Mouse (Mus musculus) neural tube, embryonic 14.5 days (tissue): ENCODE measurements around the gene Trmo. TPM values are rescaled to one million over a fixed set of nuclear protein-coding genes. Genes with fewer than 3 reads are reported as not detected.
A peak's percentile ranks its signal among the peaks of the same experiment; 100 is the strongest.

Experiments
- ATAC-seq: fragments of 200-750 bp; cut with Nextera tagmentation; 2 replicates; pipeline ENCODE4 v1.8.0; 2017; ENCODE audit warnings: low read depth, mild to moderate bottlenecking, moderate TSS enrichment, moderate library complexity
- H3K27ac ChIP-seq: fragments of 300-500 bp; sonication (generic); 2 replicates; pipeline ENCODE4 v1.5.1; 2014; ENCODE audit warnings: low read depth, mild to moderate bottlenecking, control low read depth, low read length, moderate library complexity, mixed read lengths
- H3K27me3 ChIP-seq: fragments of 300-500 bp; sonication (generic); 2 replicates; pipeline ENCODE4 v1.6.1; 2014; ENCODE audit warnings: low read length; ENCODE audit not compliant: control insufficient read depth, insufficient read depth
- H3K36me3 ChIP-seq: fragments of 300-500 bp; sonication (generic); 2 replicates; pipeline ENCODE4 v1.6.1; 2014; ENCODE audit warnings: low read length, mixed read lengths; ENCODE audit not compliant: control insufficient read depth, insufficient read depth
- H3K4me1 ChIP-seq: fragments of 300-500 bp; sonication (generic); 2 replicates; pipeline ENCODE4 v1.6.1; 2014; ENCODE audit warnings: low read length; ENCODE audit not compliant: control insufficient read depth, insufficient read depth
- H3K4me2 ChIP-seq: fragments of 300-500 bp; sonication (generic); 2 replicates; pipeline ENCODE4 v1.6.1; 2014; ENCODE audit warnings: mild to moderate bottlenecking, low read depth, low read length, control low read depth
- H3K4me3 ChIP-seq: fragments of 300-500 bp; sonication (generic); 2 replicates; pipeline ENCODE4 v1.5.1; 2014; ENCODE audit warnings: low read depth, low read length, control low read depth, mixed read lengths
- H3K9ac ChIP-seq: fragments of 300-500 bp; sonication (generic); replicated peaks from 2 replicates; pipeline ENCODE4 v1.6.1; 2014; ENCODE audit warnings: low read depth, mild to moderate bottlenecking, control low read depth, low read length, mixed read lengths
- H3K9me3 ChIP-seq: fragments of 300-500 bp; sonication (generic); 2 replicates; pipeline ENCODE4 v1.6.1; 2016; ENCODE audit warnings: low read length; ENCODE audit not compliant: control insufficient read depth
- WGBS: fragments of 180-500 bp; shearing (Covaris S2); extraction: QIAGEN DNeasy Blood & Tissue Kit; methylation state at CpG from one replicate; pipeline ENCODE4 v1.1.7; 2014; 5-methylcytosine and 5-hydroxymethylcytosine counted together
- polyA plus RNA-seq: library from polyadenylated mRNA; unstranded; fragments of >200 nt; fragmentation: Nextera tagmentation; extraction: Ambion mirVana; gene quantifications from 2 replicates; pipeline ENCODE4 v1.2.1, GENCODE M21; 2014

The Trmo gene
- polyA plus RNA-seq, 1 experiment from 2014 or later = 9.7 TPM

GRCm38 (mm10) chr4:46388556-46388955, 681 bp downstream of the Trmo start:
- H3K27ac ChIP-seq = peak overlapping the region; percentile 85; the same call in 1 of the 2 replicates
- H3K27me3 ChIP-seq = no peaks in the 10 kb centered on the region
- no peaks in the 10 kb centered on the region for H3K9me3 ChIP-seq
- WGBS = 37% methylated on average over 5 of the region's 5 CpGs
- no peak overlapping the region for H3K9ac ChIP-seq
- H3K4me1 ChIP-seq = no peaks in the 10 kb centered on the region
- peaks cover 3% of the 10 kb centered on the region; the same call in 1 of the 2 replicates for H3K36me3 ChIP-seq
- ATAC-seq = no peak
- H3K4me2 ChIP-seq = peak overlapping the region; percentile 55
- H3K4me3 ChIP-seq = peak overlapping the region; percentile 49

GRCm38 (mm10) chr4:46374869-46375368, 14.3 kb downstream of the Trmo start:
- 0 out of 2 replicates have a peak overlapping the region, but pooled peaks have one; percentile 14 for H3K4me3 ChIP-seq
- peak overlapping the region; percentile 50 for H3K4me2 ChIP-seq
- H3K9me3 ChIP-seq = no peaks in the 10 kb centered on the region
- peaks cover 9% of the 10 kb centered on the region; the same call in 1 of the 2 replicates for H3K36me3 ChIP-seq
- H3K4me1 ChIP-seq = no peaks in the 10 kb centered on the region
- H3K9ac ChIP-seq = 0 out of 2 replicates have a peak overlapping the region, but pooled peaks have one; percentile 4
- H3K27ac ChIP-seq = no peak overlapping the region
- peak; percentile 77 for ATAC-seq
- WGBS = 22% methylated on average over 22 of the region's 22 CpGs
- no peaks in the 10 kb centered on the region for H3K27me3 ChIP-seq

- 0 out of 2 replicates have a peak overlapping the region, but pooled peaks have one; percentile 14 for H3K4me3 ChIP-seq
- 63% methylated on average over 6 of the region's 6 CpGs for WGBS
- no peak for ATAC-seq
- H3K4me2 ChIP-seq = peak overlapping the region; percentile 50
- H3K4me1 ChIP-seq = no peaks in the 10 kb centered on the region
- H3K27me3 ChIP-seq = no peaks in the 10 kb centered on the region
- no peaks in the 10 kb centered on the region for H3K9me3 ChIP-seq
- no peak overlapping the region for H3K9ac ChIP-seq
- H3K36me3 ChIP-seq = peaks cover 5% of the 10 kb centered on the region; the same call in 1 of the 2 replicates
- H3K27ac ChIP-seq = no peak overlapping the region
Observed at GRCm38 (mm10) chr4:46374455-46374854, 14.8 kb downstream of the Trmo start.

GRCm38 (mm10) chr4:46371030-46371429, 18.2 kb downstream of the Trmo start:
- 2% methylated on average over 19 of the region's 19 CpGs for WGBS
- Histone ChIP-seq H3K36me3 (no peaks in the 10 kb centered on the region), H3K27ac (no peak overlapping the region), H3K4me3 (no peak overlapping the region), H3K9me3 (no peaks in the 10 kb centered on the region), H3K4me2 (peak overlapping the region; percentile 36), H3K4me1 (no peaks in the 10 kb centered on the region), H3K27me3 (no peaks in the 10 kb centered on the region), H3K9ac (no peak overlapping the region)
- ATAC-seq = peak; percentile 83; the same call in 1 of the 2 replicates

- H3K27me3 ChIP-seq = no peaks in the 10 kb centered on the region
- H3K4me2 ChIP-seq = no peak overlapping the region
- H3K36me3 ChIP-seq = no peaks in the 10 kb centered on the region
- WGBS = 62% methylated on average over 6 of the region's 6 CpGs
- H3K4me1 ChIP-seq = no peaks in the 10 kb centered on the region
- H3K27ac ChIP-seq = no peak overlapping the region
- no peak for ATAC-seq
- H3K9me3 ChIP-seq = no peaks in the 10 kb centered on the region
- H3K9ac ChIP-seq = no peak overlapping the region
- H3K4me3 ChIP-seq = no peak overlapping the region
Observed at GRCm38 (mm10) chr4:46370406-46370805, 18.8 kb downstream of the Trmo start.

GRCm38 (mm10) chr4:46369070-46369469, 20.2 kb downstream of the Trmo start:
- WGBS = 71% methylated on average over 4 of the region's 4 CpGs
- no peak overlapping the region for H3K4me3 ChIP-seq
- H3K4me2 ChIP-seq = no peak overlapping the region
- no peak for ATAC-seq
- no peak overlapping the region for H3K9ac ChIP-seq
- no peaks in the 10 kb centered on the region for H3K27me3 ChIP-seq
- H3K27ac ChIP-seq = no peak overlapping the region
- no peaks in the 10 kb centered on the region for H3K4me1 ChIP-seq
- H3K9me3 ChIP-seq = no peaks in the 10 kb centered on the region
- no peaks in the 10 kb centered on the region for H3K36me3 ChIP-seq

GRCm38 (mm10) chr4:46367487-46367959, 21.7 kb downstream of the Trmo start:
- no peak overlapping the region for H3K27ac ChIP-seq
- H3K27me3 ChIP-seq = no peaks in the 10 kb centered on the region
- 12% methylated on average over 12 of the region's 12 CpGs for whole genome bisulfite sequencing
- no peaks in the 10 kb centered on the region for H3K9me3 ChIP-seq
- no peak overlapping the region for H3K4me3 ChIP-seq
- ATAC-seq = no peak; the same call in 1 of the 2 replicates
- H3K9ac ChIP-seq = no peak overlapping the region
- no peaks in the 10 kb centered on the region for H3K4me1 ChIP-seq
- no peak overlapping the region for H3K4me2 ChIP-seq
- H3K36me3 ChIP-seq = no peaks in the 10 kb centered on the region

GRCm38 (mm10) chr4:46364360-46364759, 24.9 kb downstream of the Trmo start:
- H3K4me2 ChIP-seq = no peak overlapping the region
- no peak overlapping the region for H3K4me3 ChIP-seq
- ATAC-seq = no peak
- H3K4me1 ChIP-seq = no peaks in the 10 kb centered on the region
- no peaks in the 10 kb centered on the region for H3K9me3 ChIP-seq
- no peak overlapping the region for H3K27ac ChIP-seq
- H3K27me3 ChIP-seq = no peaks in the 10 kb centered on the region
- H3K36me3 ChIP-seq = no peaks in the 10 kb centered on the region
- H3K9ac ChIP-seq = no peak overlapping the region
- 87% methylated on average over 2 of the region's 2 CpGs for WGBS

- Histone ChIP-seq H3K4me1 (no peaks in the 10 kb centered on the region), H3K4me2 (no peak overlapping the region)
- 80% methylated on average over 5 of the region's 5 CpGs for WGBS
Observed at GRCm38 (mm10) chr4:46361258-46361657, 28.0 kb downstream of the Trmo start.

More at GRCm38 (mm10) chr4:46361258-46361657, 28.0 kb downstream of the Trmo start:
- ATAC-seq = no peak
- Histone ChIP-seq H3K27me3 (no peaks in the 10 kb centered on the region), H3K9me3 (no peaks in the 10 kb centered on the region), H3K4me3 (no peak overlapping the region), H3K9ac (no peak overlapping the region), H3K36me3 (no peaks in the 10 kb centered on the region), H3K27ac (no peak overlapping the region)
